Mouse (Mus musculus) limb, embryonic 12.5 days (tissue): Measurements from ENCODE around the gene B3gnt8. TPM values are rescaled to one million over a fixed set of nuclear protein-coding genes. Genes with fewer than 3 reads are reported as not detected.

Experiments
- ATAC-seq: fragments of 200-750 bp; cut with Nextera tagmentation; 2 replicates; pipeline ENCODE4 v1.8.0; 2017; ENCODE audit warnings: low read depth, moderate TSS enrichment; ENCODE audit not compliant: insufficient number of reproducible peaks, insufficient read depth, low FRiP score, low TSS enrichment
- H3K27ac ChIP-seq: fragments of 300-500 bp; sonication (generic); 2 replicates; pipeline ENCODE4 v1.5.1; 2016; ENCODE audit warnings: mild to moderate bottlenecking, moderate library complexity
- H3K27me3 ChIP-seq: fragments of 300-500 bp; sonication (generic); 2 replicates; pipeline ENCODE4 v1.6.1; 2016; ENCODE audit warnings: mild to moderate bottlenecking, moderate library complexity
- H3K36me3 ChIP-seq: fragments of 300-500 bp; sonication (generic); 2 replicates; pipeline ENCODE4 v1.6.1; 2016; ENCODE audit warnings: mild to moderate bottlenecking, moderate library complexity
- H3K4me1 ChIP-seq: fragments of 300-500 bp; sonication (generic); replicated peaks from 2 replicates; pipeline ENCODE4 v1.6.1; 2016
- H3K4me2 ChIP-seq: fragments of 300-500 bp; sonication (generic); 2 replicates; pipeline ENCODE4 v1.6.1; 2016; ENCODE audit warnings: mild to moderate bottlenecking, moderate library complexity
- H3K4me3 ChIP-seq: fragments of 300-500 bp; sonication (generic); replicated peaks from 2 replicates; pipeline ENCODE4 v1.5.1; 2016; ENCODE audit warnings: mild to moderate bottlenecking
- H3K9ac ChIP-seq: fragments of 300-500 bp; sonication (generic); replicated peaks from 2 replicates; pipeline ENCODE4 v1.6.1; 2016; ENCODE audit warnings: mild to moderate bottlenecking, moderate library complexity
- H3K9me3 ChIP-seq: fragments of 300-500 bp; sonication (generic); 2 replicates; pipeline ENCODE4 v1.6.1; 2016; ENCODE audit warnings: mild to moderate bottlenecking, moderate library complexity
- WGBS: fragments of 180-500 bp; shearing (Covaris S2); methylation state at CpG from one replicate; pipeline ENCODE4 v1.1.7; 2016; 5-methylcytosine and 5-hydroxymethylcytosine counted together
- polyA plus RNA-seq: library from polyadenylated mRNA; unstranded; fragments of >200 nt; fragmentation: Nextera tagmentation; extraction: Ambion mirVana; gene quantifications from 2 replicates; pipeline ENCODE4 v1.2.1, GENCODE M21; 2016

Gene B3gnt8
- polyA plus RNA-seq, 1 experiment from 2014 or later = 2.8 TPM

DNA sequence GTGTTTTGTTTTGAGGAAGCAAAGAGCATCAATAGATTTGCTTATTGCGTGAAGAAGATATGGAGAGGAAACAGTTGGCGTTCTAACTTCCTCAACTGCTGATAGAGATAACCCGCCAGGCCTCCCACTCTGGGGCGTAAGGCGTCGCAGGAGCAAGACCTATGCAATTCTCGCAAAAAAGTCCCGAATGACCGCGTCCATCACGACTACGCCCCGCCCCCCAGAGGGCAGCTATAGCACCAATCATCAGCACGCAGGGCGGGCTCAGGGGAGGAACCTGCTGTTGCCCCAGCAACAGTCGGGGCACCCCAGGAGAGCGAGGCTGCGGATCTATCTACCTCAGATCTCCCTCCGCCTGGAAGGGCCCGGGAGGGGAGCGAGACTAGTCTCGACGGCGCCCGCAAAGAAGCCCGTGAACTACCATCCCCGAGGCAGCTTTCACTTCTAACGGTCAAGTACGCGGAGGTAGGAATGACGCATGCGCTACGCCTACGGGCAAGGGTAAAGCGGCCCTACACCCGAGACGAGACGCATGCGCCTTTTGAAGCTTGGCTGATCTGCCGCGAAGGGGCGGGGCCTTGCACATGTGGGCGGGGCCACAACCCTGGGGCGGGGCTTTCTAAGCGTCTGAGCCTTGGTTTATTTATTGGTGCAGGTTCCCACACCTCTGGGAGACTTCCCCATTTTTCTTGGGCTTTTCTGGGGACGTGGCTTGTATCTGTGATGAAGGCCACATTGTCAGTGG lies 54.2 kb downstream of the B3gnt8 start, which contains the start of gene B9d2:
Gene B9d2, plus strand, starts transcription at position 267 of the 745 bp plus-strand sequence.
- Histone ChIP-seq H3K4me2 (peak within 1 kb of the TSS; percentile 59), H3K27ac (peak within 1 kb of the TSS; percentile 94), H3K27me3 (peaks cover 41% of the 10 kb centered on the region), H3K9me3 (no peaks in the 10 kb centered on the region), H3K9ac (peak within 1 kb of the TSS; percentile 60; the same call in 1 of the 2 replicates), H3K36me3 (no peaks in the 10 kb centered on the region), H3K4me3 (peak within 1 kb of the TSS; percentile 61), H3K4me1 (peaks cover 4% of the 10 kb centered on the region; the same call in 1 of the 2 replicates)
- under 1% methylated on average over 46 of the region's 46 CpGs for WGBS
- peak; percentile 93 for ATAC-seq

DNA sequence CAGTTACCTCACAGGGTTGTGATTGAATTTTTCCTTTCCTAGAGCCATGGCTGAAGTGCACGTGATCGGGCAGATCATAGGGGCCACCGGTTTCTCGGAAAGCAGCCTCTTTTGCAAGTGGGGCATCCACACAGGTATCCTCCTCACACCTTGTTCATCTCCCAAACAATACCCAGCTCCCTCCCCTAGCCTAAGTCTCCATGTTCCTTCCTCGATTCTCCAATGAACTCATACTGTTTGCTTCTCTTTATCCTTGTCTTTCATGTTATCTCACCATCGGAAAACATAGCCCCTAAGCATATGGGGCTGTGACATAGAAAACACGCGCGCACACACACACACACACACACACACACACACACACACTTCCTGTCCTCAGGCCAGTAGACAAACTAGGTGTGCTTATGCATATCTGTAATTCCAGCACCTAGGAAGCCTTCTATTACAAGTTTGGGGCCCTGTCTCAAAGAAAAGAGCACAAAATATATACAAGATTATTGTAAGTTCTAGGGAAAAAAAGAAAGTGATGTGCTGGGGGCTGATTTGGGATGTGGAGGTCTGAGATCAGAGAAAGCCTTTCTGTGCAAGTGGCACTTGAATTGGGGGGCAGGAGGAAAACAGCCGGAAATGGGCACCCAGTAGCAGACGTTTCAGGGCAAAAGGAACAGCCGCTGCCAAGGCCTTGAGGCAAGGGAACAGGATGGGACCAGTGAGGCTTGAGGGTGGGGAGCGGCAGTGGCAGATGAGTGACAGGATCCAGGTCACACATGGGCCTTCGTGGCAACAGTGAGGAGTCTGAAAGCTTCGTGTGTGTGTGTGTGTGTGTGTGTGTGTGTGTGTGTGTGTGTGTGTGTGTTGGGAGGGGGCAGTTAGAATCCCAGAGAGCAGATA lies 55.1 kb downstream of the B3gnt8 start:
- Histone ChIP-seq H3K27me3 (peaks cover 41% of the 10 kb centered on the region), H3K9ac (no peak overlapping the region), H3K4me1 (peaks cover 12% of the 10 kb centered on the region), H3K27ac (no peak overlapping the region), H3K4me2 (peak overlapping the region; percentile 59), H3K4me3 (peak overlapping the region; percentile 61), H3K36me3 (no peaks in the 10 kb centered on the region), H3K9me3 (no peaks in the 10 kb centered on the region)
- ATAC-seq = no peak
- WGBS = 65% methylated on average over 15 of the region's 15 CpGs

DNA sequence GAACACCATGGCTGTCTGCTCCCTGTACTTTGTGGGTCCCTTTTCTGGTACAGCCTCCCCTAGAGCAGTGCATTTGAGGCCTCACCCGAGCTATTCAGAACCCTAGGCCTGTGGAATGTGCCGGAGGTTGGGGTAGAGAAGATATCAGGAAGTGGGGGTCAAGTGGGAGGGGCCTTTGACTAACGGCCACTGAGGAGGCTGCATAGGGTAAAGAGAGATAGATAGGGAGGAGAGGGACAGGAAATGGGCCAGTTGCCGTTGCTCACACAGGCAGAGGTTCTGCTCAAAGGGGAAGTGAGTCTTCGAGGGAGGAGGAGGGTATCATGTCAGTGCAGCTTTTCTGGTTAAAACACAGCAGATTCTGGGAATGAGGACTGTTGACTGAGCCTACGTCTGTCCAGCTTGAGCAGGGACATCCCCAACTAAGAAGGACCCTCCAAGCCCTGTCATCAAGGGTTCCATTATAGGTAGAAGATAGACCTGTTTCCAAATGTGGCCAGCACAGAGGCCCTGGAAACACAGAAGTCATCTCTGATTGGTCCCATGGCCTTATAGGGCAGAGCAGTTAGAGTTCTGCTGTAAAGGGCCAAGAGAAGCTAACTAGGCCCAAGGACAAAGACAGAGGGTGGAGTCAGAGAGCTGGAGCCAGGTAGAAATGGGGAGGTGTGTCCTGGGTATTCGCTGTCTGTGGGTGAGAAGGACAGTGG lies 57.2 kb downstream of the B3gnt8 start:
- Histone ChIP-seq H3K4me2 (no peak overlapping the region), H3K9me3 (no peaks in the 10 kb centered on the region), H3K36me3 (no peaks in the 10 kb centered on the region), H3K27me3 (peaks cover 50% of the 10 kb centered on the region), H3K27ac (no peak overlapping the region), H3K9ac (no peak overlapping the region; the same call in 1 of the 2 replicates), H3K4me1 (peaks cover 31% of the 10 kb centered on the region), H3K4me3 (no peak overlapping the region)
- ATAC-seq = no peak
- WGBS = 75% methylated on average over 7 of the region's 7 CpGs

DNA sequence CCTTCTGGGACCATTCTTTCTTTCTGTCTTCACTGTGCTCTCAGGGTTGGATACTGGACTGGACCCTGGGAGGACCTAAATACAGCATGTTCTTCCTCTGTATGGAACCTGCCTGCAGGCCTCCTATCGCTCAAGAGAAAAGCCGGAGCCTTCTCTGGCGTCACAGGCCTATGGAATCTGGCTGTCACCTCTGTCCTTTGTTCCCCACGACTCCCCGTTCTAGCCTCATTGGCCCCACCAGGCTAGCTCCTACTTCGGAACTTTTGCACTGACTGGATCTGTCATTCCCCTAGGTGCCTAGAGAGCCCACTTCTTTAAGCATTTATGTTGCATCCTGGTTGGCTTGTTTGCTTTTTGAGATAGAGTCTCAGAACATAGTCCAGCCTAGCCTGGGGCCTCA lies 58.2 kb downstream of the B3gnt8 start:
- 86% methylated on average over 6 of the region's 6 CpGs for WGBS

More for the DNA sequence above, 58.2 kb downstream of the B3gnt8 start:
- Histone ChIP-seq H3K36me3 (no peaks in the 10 kb centered on the region), H3K4me1 (peaks cover 40% of the 10 kb centered on the region), H3K4me2 (no peak overlapping the region), H3K9me3 (no peaks in the 10 kb centered on the region), H3K9ac (no peak overlapping the region), H3K27me3 (peaks cover 50% of the 10 kb centered on the region), H3K27ac (no peak overlapping the region), H3K4me3 (no peak overlapping the region)
- ATAC-seq = no peak

Other genes starting within 250 kb of the B3gnt8 start
- gene Lipe, start 227.9 kb upstream of the B3gnt8 start, polyA plus RNA-seq = 11.9 and 12.1 TPM in 2 replicates
- 0.29 and 0.58 TPM in 2 replicates for gene Cxcl17, start 213.8 kb upstream of the B3gnt8 start, polyA plus RNA-seq
- 0.79 TPM in 2 replicates for gene Ceacam1, start 149.1 kb upstream of the B3gnt8 start, polyA plus RNA-seq
- gene Ceacam2, start 86.8 kb upstream of the B3gnt8 start, polyA plus RNA-seq = 0.09 and 0.34 TPM in 2 replicates
- not detected in 2 replicates for gene Erich4, start 10.8 kb upstream of the B3gnt8 start, polyA plus RNA-seq
- gene Dmac2, start 7.2 kb upstream of the B3gnt8 start, polyA plus RNA-seq = 34.8 and 37.8 TPM in 2 replicates
- 57.5 and 61.3 TPM in 2 replicates for gene Bckdha, start 32.3 kb downstream of the B3gnt8 start, polyA plus RNA-seq
- gene Exosc5, start 32.5 kb downstream of the B3gnt8 start, polyA plus RNA-seq = 74.1 and 74.2 TPM in 2 replicates
- 2.7 and 3.1 TPM in 2 replicates for gene Tmem91, start 48.5 kb downstream of the B3gnt8 start, polyA plus RNA-seq
- 30.4 and 30.5 TPM in 2 replicates for gene B9d2, start 54.1 kb downstream of the B3gnt8 start, polyA plus RNA-seq
- 1.6 and 2.2 TPM in 2 replicates for gene Tgfb1, start 60.3 kb downstream of the B3gnt8 start, polyA plus RNA-seq
- 20.6 and 23.6 TPM in 2 replicates for gene Ccdc97, start 92.4 kb downstream of the B3gnt8 start, polyA plus RNA-seq
- gene Hnrnpul1, start 128.1 kb downstream of the B3gnt8 start, polyA plus RNA-seq = 67.6 and 75.0 TPM in 2 replicates
- 56.3 and 57.2 TPM in 2 replicates for gene Axl, start 162.1 kb downstream of the B3gnt8 start, polyA plus RNA-seq
- 1.2 and 2.1 TPM in 2 replicates for gene Cyp2s1, start 190.3 kb downstream of the B3gnt8 start, polyA plus RNA-seq